Mouse (Mus musculus) cerebellum, postnatal 36 days (tissue): Measurements from ENCODE around the gene Slco2a1.
A peak's percentile ranks its signal among the peaks of the same experiment; 100 is the strongest.

Experiments
- DNase-seq, 2 experiments: peaks; one replicate each; pipeline ENCODE4 v3.0.0; 2021 to 2022; ENCODE audit warnings: mixed read lengths in 2 of 2

Gene Slco2a1

DNA sequence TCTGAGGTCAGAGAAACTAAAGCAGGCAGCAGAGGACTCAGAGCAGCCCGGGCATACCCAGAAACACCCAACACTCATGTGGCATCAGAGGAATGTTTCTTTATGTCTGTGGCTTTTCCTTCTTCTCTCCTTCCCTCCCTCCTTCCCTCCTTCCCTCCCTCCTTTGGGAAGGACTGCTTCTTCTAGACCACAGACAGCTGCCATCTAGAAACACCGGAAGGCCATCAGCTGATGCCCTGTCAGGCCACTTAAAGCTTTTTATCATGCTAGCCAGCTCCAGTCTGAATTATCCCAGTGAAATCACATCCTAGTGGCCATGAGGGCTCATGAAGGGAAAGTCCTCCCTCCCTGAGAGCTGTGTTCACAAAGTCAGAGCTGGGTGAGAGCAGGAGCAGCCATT lies 52.1 kb downstream of the Slco2a1 start:
- no peak for DNase-seq

DNA sequence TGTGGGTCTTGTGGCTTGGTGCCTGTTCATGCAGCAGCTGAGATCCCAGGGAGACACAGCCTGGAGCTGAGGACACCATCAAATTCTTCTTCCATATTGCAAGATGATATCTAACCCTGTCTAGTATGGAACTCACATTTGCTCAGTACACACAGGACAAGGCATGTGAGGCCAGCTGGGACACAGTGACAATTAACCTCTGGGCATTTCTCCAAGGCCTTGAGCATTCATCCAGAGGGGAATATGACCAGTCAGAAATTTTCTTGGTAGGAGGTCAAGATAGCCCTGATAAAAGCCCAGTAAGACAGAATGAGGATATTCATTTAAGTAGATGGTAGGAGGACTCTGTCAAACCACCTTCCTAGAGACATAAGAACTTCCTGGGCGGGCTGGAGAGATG lies 56.9 kb downstream of the Slco2a1 start:
- DNase-seq = no peak

DNA sequence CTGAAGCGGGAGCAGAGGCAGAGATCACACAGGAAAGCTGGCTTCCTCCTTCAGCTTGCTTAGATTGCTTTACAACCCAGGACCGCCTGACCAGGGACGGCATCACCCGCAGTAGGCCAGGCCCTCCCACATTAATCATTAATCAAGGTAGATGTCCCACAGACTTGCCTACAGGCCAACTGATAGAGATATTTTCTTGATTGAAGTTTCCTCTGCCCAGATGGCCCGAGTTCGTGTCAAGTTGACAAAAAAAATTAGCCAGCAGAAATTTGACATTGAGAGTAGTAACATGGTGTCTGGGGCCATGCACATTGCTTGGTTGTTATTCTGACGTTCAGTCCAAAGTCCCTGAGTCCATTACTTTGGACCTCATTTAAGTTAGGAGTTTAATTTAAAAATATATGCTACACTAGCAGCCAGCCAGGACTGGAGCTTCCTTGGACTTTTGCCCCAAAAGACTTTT lies 60.6 kb downstream of the Slco2a1 start:
- no peak for DNase-seq

DNA sequence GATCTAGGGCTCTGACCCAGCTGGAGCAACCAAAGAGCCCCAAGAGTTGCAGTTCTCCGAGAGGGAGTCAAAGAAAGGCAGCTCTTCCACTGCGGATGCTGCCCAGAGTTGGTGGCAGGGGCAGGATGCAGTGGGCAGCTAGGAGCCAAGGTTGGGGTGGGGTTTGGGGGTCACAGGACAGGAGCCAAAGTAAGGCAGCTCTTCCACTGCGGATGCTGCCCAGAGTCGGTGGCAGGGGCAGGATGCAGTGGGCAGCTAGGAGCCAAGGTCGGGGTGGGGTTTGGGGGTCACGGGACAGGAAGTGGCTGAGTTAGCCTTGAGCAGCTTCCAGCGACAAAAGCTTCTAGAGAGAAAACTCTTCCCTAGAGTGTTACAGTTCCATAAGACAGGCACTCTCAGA lies 65.3 kb downstream of the Slco2a1 start:
- no peak for DNase-seq

DNA sequence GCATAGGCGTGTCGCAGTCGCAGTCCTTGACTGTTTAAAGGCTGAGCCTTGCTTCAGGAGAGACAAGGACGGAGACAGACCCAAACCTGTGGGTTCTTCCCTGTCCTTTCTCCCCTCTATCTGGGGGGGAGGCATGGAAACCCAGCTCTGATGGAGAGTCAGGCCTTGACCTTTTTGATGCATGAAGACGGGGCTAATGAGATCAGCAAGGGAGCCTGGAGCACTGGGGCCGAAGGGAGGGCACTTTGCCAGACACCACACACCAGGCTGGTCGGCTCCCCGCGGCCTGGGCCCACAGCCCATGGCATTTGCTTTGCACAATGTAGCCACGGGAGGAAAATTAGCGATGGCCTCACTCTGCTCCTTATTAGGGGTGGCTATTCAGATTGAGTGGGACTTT lies 66.5 kb downstream of the Slco2a1 start:
- no peak for DNase-seq

GRCm38 (mm10) chr9:103056164-103056563 lies 67.7 kb downstream of the Slco2a1 start:
- DNase-seq = no peak

DNA sequence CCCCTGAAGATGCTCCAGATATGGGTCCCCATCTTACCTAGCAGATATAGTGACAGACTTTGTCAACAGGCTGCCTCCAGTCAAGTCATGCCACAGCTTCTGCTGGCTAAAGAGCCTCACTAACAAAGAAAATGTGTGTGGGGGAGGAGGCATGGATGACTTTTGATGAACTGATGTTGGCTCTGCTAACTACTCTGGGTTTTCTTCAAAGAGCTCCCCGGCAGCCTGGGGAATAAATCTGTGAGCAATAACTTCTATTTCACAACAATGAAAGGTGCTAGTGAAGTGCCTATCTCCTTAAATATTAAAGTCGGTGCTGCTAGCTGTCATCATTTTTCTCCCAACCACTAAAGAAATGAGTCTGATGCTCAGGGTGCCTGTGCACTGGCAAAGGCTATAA lies 72.0 kb downstream of the Slco2a1 start:
- no peak for DNase-seq

DNA sequence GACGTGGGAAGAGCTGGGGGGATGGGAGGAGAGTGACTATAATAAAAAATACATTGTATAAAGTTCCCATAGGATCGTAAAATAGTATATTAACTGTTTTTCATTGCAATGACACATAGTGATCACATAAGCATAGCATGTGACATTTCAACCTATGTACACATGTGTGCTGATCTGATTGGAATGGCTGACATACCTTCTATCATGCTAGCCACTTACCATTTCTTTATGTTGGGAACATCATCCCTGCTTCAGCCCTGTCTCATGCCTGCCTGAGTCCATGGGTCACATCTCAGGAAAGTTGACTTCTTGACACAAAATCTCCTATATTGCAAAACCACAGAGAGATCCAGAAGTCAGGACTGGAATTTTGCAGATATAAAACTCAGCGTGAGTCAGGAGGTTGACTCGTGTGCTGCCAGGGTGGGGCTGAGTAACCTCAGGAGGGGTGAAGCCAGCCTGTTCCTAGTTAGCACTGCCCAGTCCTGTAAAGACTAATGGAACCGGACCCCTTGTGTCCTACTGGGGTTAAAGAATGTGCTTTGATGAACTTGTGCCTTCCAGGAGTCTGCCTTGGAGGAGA lies 73.0 kb downstream of the Slco2a1 start:
- DNase-seq = no peak

DNA sequence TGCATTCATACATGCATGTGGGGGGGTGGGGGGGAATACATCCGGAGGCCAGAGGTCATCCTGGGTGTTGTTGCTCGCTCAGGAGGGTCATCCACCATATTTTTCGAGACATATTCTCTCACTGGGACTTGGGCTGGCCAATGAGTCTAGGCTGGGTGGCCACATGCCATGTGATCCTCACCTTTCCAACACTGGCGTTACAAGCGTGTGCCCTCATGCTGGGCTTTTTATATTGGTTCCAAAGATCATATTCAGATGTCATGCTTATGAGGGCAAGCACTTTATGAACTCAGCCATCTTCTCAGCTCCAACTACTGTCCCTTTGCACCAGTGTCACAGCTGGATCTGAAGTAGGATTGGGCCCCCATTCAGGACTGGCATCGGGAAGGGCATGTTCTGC lies 75.1 kb downstream of the Slco2a1 start:
- no peak for DNase-seq

GRCm38 (mm10) chr9:103066845-103067244 lies 78.3 kb downstream of the Slco2a1 start:
- no peak for DNase-seq

DNA sequence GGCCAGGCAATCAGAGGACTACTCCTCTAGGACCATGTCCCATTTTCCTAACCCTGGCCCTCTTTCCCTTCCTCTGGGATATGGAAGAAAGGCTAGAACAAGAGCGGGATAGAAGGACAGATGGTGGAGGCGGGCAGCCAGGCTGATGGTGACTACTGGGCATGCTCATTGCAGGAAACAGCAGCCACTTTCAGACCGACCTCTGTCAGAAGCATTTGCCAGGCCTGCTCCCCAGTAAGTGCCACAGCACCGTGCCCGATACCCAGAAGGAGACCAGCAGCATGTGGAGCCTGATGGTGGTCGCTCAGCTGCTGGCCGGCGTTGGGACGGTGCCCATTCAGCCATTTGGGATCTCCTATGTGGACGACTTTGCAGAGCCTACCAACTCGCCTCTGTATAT lies 79.1 kb downstream of the Slco2a1 start:
- DNase-seq = peak; percentile 58 to 60

DNA sequence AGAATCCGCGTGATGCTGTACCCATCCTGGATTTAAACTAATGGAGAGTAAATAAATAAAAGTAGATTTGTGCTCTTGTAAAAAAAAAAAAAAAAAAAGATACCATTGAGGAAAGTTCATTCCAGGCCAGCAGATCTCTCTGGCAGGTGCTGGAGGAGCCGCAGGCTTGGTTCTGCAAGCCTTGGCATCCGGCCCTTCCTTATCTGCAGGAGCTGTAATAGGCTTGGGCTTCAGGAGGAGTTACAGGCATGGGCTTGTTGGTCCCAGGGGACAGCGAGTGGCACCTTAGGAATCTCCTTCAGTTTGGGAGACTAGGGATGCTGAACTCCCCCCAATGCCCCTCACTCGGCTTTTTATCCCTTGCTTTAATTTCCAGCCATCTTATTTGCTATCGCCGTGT lies 80.3 kb downstream of the Slco2a1 start:
- peak; percentile 73 to 75 for DNase-seq

GRCm38 (mm10) chr9:103071541-103072203 lies 83.2 kb downstream of the Slco2a1 start:
- no peak for DNase-seq

GRCm38 (mm10) chr9:103072204-103072599 lies 83.7 kb downstream of the Slco2a1 start:
- peak in 1 of 2 experiments; percentile 34 for DNase-seq

- no peak for DNase-seq
These were observed 84.5 kb downstream of the Slco2a1 start for GRCm38 (mm10) chr9:103072926-103073515.

DNA sequence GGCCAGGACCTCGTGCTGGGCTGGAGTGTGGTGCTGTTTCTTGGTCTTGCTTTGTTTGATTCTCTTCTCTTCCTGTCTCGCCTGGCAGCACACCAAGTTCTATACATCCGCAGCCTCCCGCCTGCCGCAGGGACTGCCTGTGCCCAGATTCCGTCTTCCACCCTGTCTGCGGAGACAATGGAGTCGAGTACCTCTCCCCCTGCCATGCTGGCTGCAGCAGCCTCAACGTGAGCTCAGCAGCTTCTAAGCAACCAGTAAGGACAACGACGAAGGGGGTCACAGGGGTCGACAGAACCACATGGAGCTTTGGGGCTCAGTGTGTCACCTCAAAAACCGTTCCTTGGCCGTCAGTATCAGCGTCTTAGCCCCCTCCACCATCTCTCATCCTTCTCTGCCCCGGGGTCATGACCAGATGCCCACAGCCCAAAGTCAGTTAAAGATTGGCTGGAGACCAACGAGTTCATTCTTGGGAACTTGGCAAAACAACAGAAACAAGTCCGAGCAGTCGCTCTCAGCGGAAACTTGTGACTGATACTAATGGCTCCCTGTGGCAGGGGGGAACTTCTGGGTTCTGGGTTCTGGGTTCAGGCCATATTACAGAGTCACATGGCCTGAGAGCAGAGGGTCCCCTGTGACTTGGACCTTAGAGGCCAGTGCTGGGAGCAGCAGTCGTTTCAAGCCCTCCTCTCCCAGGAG lies 88.5 kb downstream of the Slco2a1 start:
- DNase-seq = no peak

DNA sequence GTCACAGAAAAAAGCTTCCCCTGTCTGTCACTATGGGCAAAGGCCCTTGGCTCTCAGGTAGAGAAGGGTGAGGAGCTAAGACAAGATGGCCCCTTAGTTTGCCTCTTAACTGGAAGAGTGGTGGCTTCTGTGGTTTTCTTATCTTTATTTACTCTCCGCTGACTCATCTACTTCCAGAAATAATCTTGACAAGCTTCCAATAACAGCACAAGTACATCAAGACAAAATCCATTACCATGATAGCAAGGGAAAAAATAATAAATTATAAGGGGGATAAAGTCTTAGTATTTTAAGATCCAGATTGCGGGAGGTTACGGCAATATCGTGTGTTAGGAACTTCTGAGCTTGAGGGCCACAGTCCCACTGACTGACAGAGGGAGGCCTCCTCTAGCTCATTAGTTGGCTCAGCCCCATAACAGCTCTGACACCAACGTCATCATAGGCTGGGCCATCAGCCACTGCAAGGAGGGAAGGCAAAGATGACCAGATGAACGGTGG lies 89.7 kb downstream of the Slco2a1 start:
- DNase-seq = no peak

DNA sequence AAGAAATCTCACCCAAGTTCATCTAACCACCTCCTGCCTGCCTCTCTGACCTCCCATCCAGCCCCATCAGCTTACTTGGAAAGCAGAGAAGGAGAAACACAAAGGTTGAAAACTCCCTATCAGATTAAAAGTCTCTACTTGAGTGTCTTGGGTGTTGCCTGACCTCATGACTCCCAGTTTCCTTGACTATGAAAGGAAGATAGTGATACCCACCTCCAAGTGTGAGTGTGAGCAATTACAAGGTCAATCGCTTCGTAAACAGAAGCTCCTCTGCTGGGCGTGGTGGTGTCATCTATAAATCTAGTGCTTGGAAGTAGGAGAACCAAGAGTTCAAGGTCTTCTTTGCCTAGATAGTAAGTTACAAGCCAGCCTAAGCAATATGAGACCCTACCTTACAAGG lies 91.7 kb downstream of the Slco2a1 start:
- DNase-seq = no peak

GRCm38 (mm10) chr9:103082246-103082975 lies 93.9 kb downstream of the Slco2a1 start:
- DNase-seq = no peak

GRCm38 (mm10) chr9:103083405-103083804 lies 94.9 kb downstream of the Slco2a1 start:
- DNase-seq = no peak

DNA sequence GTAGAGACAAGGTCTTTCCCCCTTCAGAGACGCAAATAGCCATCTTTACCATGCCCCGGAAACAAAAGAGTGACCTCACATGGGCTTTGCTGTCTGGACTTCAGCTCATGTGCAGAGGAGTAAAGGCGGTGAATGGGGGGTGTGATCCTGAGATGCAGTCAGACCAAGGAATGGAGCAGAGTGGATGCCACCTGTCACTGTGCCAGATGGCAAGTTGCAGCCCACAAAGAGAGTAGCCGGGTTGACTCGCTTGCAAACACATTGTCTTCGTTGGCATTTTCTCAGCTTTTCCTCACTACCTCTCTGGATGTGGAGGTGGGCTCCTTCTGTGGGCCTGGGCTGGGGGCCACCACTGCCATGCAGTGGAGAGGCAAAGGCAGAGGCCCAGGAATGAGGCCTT lies 98.2 kb downstream of the Slco2a1 start:
- no peak for DNase-seq

- no peak for DNase-seq
These were observed 98.8 kb downstream of the Slco2a1 start for GRCm38 (mm10) chr9:103087301-103087700.

- no peak for DNase-seq
These were observed 100.1 kb downstream of the Slco2a1 start for GRCm38 (mm10) chr9:103088661-103089060.
